Mouse (Mus musculus) liver, embryonic 14.5 days (tissue): ENCODE measurements around the gene Szt2. TPM values are rescaled to one million over a fixed set of nuclear protein-coding genes. Genes with fewer than 3 reads are reported as not detected.
A peak's percentile ranks its signal among the peaks of the same experiment; 100 is the strongest.

ENCODE experiments used
- ATAC-seq: fragments of 200-750 bp; cut with Nextera tagmentation; 2 replicates; pipeline ENCODE4 v1.8.0; 2017; ENCODE audit warnings: moderate number of reproducible peaks, mild to moderate bottlenecking, moderate library complexity; ENCODE audit not compliant: insufficient read depth
- DNase-seq, 3 experiments: peaks; one replicate each; pipeline ENCODE4 v3.0.0-alpha.2; 2012 to 2013; ENCODE audit warnings: low read depth in 3 of 3, low spot score in 3 of 3
- H3K27ac ChIP-seq: fragments of 300-500 bp; sonication (generic); 2 replicates; pipeline ENCODE4 v1.5.1; 2014; ENCODE audit warnings: moderate library complexity, mild to moderate bottlenecking, control low read depth, inconsistent platforms
- H3K27me3 ChIP-seq: fragments of 300-500 bp; sonication (generic); 2 replicates; pipeline ENCODE4 v1.6.1; 2014; ENCODE audit warnings: mild to moderate bottlenecking, low read length, moderate library complexity; ENCODE audit not compliant: control insufficient read depth, insufficient read depth
- H3K36me3 ChIP-seq: fragments of 300-500 bp; sonication (generic); replicated peaks from 2 replicates; pipeline ENCODE4 v1.6.1; 2014; ENCODE audit warnings: low read depth; ENCODE audit not compliant: control insufficient read depth, insufficient read depth
- H3K4me1 ChIP-seq, 2 experiments: fragments of 200-500 bp in 1 of 2; fragments of 300-500 bp in 1 of 2; sonication (generic) in 1 of 2; replicated peaks; 2 replicates each; pipeline ENCODE4 v1.6.1; 2012 to 2014; ENCODE audit warnings: antibody characterized with exemption in 1 of 2, inconsistent platforms in 1 of 2, low read length in 1 of 2; ENCODE audit not compliant: control insufficient read depth in 2 of 2, insufficient read depth in 2 of 2
- H3K4me2 ChIP-seq: fragments of 300-500 bp; sonication (generic); 2 replicates; pipeline ENCODE4 v1.6.1; 2014; ENCODE audit warnings: low read depth, mild to moderate bottlenecking, control low read depth, moderate library complexity
- H3K4me3 ChIP-seq, 2 experiments: fragments of 200-500 bp in 1 of 2; fragments of 300-500 bp in 1 of 2; sonication (generic) in 1 of 2; 2 replicates each; pipeline ENCODE4 v1.5.1; 2012 to 2014; ENCODE audit warnings: low read depth in 2 of 2, low read length in 2 of 2, mild to moderate bottlenecking in 2 of 2, control low read depth in 1 of 2, inconsistent platforms in 1 of 2, moderate library complexity in 1 of 2; ENCODE audit not compliant: insufficient read depth in 1 of 2
- H3K9ac ChIP-seq: fragments of 300-500 bp; sonication (generic); replicated peaks from 2 replicates; pipeline ENCODE4 v1.6.1; 2014; ENCODE audit warnings: mild to moderate bottlenecking, control low read depth, moderate library complexity
- H3K9me3 ChIP-seq: fragments of 300-500 bp; sonication (generic); 2 replicates; pipeline ENCODE4 v1.6.1; 2016; ENCODE audit warnings: low read length, mixed read lengths; ENCODE audit not compliant: control insufficient read depth
- CTCF ChIP-seq: IDR thresholded peaks from 2 replicates; pipeline ENCODE4 v1.5.1; 2016; ENCODE audit warnings: antibody characterized with exemption, low read depth, control low read depth
- EP300 ChIP-seq: IDR thresholded peaks from 2 replicates; pipeline ENCODE4 v1.6.1; 2016; ENCODE audit warnings: antibody characterized with exemption, low read depth
- whole genome bisulfite sequencing: fragments of 180-500 bp; shearing (Covaris S2); extraction: QIAGEN DNeasy Blood & Tissue Kit; methylation state at CpG from one replicate; pipeline ENCODE4 v1.1.7; 2014; ENCODE audit not compliant: insufficient replicate concordance; 5-methylcytosine and 5-hydroxymethylcytosine counted together
- polyA plus RNA-seq, 2 experiments: library from polyadenylated mRNA; depleted of rRNA in 1 of 2; stranded (reverse) in 1 of 2; unstranded in 1 of 2; fragments of >200 nt; fragmentation: Nextera tagmentation in 1 of 2; extraction: Ambion mirVana in 1 of 2; gene quantifications; 2 replicates each; pipeline versions ENCODE4 v1.2.1 to v1.2.3; 2012 to 2014

The Szt2 gene
- polyA plus RNA-seq, 2 experiments = 2.6 to 5.9 TPM

DNA sequence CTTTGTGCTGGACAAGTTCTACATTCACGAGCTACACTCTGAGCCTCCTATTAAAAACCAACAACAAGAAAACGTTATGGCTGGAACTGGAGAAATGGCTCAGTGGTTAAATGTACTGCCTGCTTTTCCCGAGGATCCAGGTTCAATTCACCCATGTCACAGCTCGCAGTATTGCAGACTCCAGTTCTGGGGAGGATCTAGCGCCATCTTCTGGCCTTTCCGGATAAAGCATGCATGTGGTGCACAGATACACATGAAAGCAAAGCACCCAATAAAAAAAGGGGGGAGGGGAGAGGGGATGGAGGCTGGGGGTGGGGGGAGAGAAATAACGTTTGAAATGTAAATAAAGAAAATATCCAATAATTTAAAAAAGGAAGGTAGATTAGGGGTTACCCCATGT, 72.4 kb downstream of the Szt2 start:
- ATAC-seq (no peak), DNase-seq (peak in 1 of 3 experiments; percentile 29)
- Histone ChIP-seq H3K4me1 (no peaks in the 10 kb centered on the region), H3K27ac (no peak overlapping the region), H3K9me3 (no peaks in the 10 kb centered on the region), H3K36me3 (no peaks in the 10 kb centered on the region), H3K4me2 (no peak overlapping the region), H3K9ac (no peak overlapping the region), H3K27me3 (no peaks in the 10 kb centered on the region), H3K4me3 (no peak overlapping the region)
- TF ChIP-seq CTCF (peak; percentile 76), EP300 (no peak)
- 12% methylated on average over 7 of the region's 7 CpGs for WGBS

GRCm38 (mm10) chr4:118335991-118336390, 73.1 kb downstream of the Szt2 start:
- WGBS = 53% methylated on average over 4 of the region's 4 CpGs
- DNase-seq = no peak
- no peak overlapping the region for H3K4me3 ChIP-seq
- no peaks in the 10 kb centered on the region for H3K27me3 ChIP-seq
- no peak overlapping the region for H3K27ac ChIP-seq
- no peak overlapping the region for H3K9ac ChIP-seq
- ATAC-seq = no peak
- H3K36me3 ChIP-seq = no peaks in the 10 kb centered on the region
- no peaks in the 10 kb centered on the region for H3K4me1 ChIP-seq
- no peaks in the 10 kb centered on the region for H3K9me3 ChIP-seq
- TF ChIP-seq CTCF (no peak), EP300 (no peak)
- H3K4me2 ChIP-seq = no peak overlapping the region

GRCm38 (mm10) chr4:118331777-118332176, 77.3 kb downstream of the Szt2 start:
- TF ChIP-seq EP300 (no peak), CTCF (no peak)
- 34% methylated on average over 4 of the region's 4 CpGs for WGBS
- Histone ChIP-seq H3K4me2 (no peak overlapping the region), H3K4me1 (no peaks in the 10 kb centered on the region), H3K4me3 (no peak overlapping the region), H3K27me3 (no peaks in the 10 kb centered on the region), H3K9ac (no peak overlapping the region), H3K36me3 (no peaks in the 10 kb centered on the region), H3K9me3 (no peaks in the 10 kb centered on the region), H3K27ac (no peak overlapping the region)
- ATAC-seq (no peak), DNase-seq (no peak)

DNA sequence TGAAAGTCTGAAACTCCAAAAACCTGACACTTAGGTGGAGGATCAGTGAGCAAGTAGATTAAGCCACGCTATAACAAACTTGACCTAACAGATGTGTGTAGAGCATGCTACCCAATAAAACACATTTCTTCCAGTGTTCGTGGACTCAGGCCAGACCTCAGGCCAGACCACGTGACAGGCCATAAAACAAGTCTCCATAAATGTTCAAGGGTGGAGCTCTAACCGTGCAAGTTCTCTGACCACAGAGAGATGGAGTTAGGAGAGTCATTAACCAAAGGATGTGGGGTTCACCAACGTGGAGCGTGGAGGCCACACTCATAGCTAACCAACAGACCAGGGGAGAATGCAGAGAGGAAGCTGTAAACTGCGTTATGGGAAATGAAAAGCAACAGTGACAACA, 82.6 kb downstream of the Szt2 start:
- Histone ChIP-seq H3K9me3 (no peaks in the 10 kb centered on the region), H3K9ac (no peak overlapping the region), H3K27ac (no peak overlapping the region), H3K4me3 (no peak overlapping the region), H3K27me3 (no peaks in the 10 kb centered on the region), H3K4me1 (no peaks in the 10 kb centered on the region; a peak in 1 of 4 replicates), H3K36me3 (no peaks in the 10 kb centered on the region), H3K4me2 (no peak overlapping the region)
- no peak for ATAC-seq
- no peak for TF ChIP-seq CTCF
- no peak for TF ChIP-seq EP300
- 17% methylated on average over 7 of the region's 7 CpGs for WGBS
- DNase-seq = no peak

GRCm38 (mm10) chr4:118320636-118321035, 88.4 kb downstream of the Szt2 start:
- no peaks in the 10 kb centered on the region for H3K9me3 ChIP-seq
- H3K9ac ChIP-seq = no peak overlapping the region
- DNase-seq (no peak), ATAC-seq (no peak)
- H3K27ac ChIP-seq = no peak overlapping the region
- H3K4me3 ChIP-seq = no peak overlapping the region
- 67% methylated on average over 2 of the region's 2 CpGs for WGBS
- no peak overlapping the region for H3K4me2 ChIP-seq
- no peaks in the 10 kb centered on the region for H3K27me3 ChIP-seq
- no peaks in the 10 kb centered on the region; a peak in 1 of 4 replicates for H3K4me1 ChIP-seq
- no peak for TF ChIP-seq EP300
- no peak for TF ChIP-seq CTCF
- no peaks in the 10 kb centered on the region for H3K36me3 ChIP-seq
